Mouse (Mus musculus): ENCODE measurements around the gene Hbq1b. TPM values are rescaled to one million over a fixed set of nuclear protein-coding genes. Genes with fewer than 3 reads are reported as not detected.

Gene Hbq1b
- polyA plus RNA-seq, 1 experiment from 2014 or later, result 0.77 TPM

DNA sequence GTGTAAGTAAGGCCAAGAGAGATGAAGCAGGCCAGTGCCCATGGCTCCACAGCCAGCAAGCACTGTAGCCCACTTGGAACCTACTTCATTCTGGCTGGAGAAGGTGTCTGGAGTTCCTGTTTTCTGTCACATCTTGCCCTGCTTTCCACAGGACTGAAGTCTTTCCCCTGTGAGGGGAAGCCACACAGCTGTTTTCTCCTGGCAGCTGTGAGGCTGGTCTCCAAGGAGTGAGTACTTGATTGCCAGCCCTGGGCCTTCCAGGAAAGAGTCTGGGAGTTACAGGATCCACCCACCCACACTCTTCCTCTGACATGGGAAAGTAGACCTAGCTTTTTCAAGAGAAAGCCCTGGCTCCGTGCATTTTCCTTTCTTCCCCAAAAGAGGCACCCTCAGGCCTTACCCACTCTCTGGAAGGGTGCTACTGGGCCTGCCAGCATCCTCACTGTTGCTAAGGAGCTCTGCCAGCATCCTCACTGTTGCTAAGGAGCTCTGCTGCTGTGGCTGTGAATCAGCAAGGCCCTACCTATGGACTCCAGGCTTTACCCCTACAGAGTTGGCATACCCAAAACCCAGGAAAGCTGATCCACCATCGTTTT, 16.2 kb downstream of the Hbq1b start:
- H3K36me3 ChIP-seq, result no peaks in the 10 kb centered on the region
- H3K9me3 ChIP-seq (replicated peaks), result no peaks in the 10 kb centered on the region
- no peak overlapping the region for H3K4me3 ChIP-seq (replicated peaks)
- H3K4me1 ChIP-seq, result no peaks in the 10 kb centered on the region; the same call in 1 of the 2 replicates
- 31% methylated on average over 2 of the region's 2 CpGs for WGBS
- H3K27me3 ChIP-seq, result peaks cover 14% of the 10 kb centered on the region
- no peak overlapping the region for H3K27ac ChIP-seq (replicated peaks)
- H3K4me2 ChIP-seq (replicated peaks), result no peak overlapping the region
- no peak overlapping the region for H3K9ac ChIP-seq
- no peak for ATAC-seq (ENCODE audit: insufficient number of reproducible peaks, low FRiP score, low TSS enrichment, low read depth)

DNA sequence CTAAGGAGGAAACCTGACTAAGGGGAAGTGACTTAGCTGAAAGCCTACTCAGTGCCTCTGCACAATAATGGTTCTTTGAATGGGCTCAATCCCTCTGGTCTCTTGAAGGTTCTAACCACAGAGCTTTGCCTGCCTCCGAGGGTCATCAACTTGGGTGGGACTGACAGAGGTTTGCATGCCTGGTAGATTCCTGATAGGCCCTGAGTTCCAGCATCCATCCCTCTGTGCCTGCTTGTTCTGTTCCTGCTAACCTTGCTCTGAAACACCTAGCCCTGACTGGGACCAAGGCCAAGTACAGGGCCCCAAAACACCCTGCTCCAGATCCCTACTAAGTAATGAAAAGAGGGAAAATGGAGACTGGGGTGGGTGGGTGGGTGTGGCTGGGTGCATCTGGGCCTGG, 16.7 kb downstream of the Hbq1b start:
- ATAC-seq (ENCODE audit: insufficient number of reproducible peaks, low FRiP score, low TSS enrichment, low read depth), result no peak
- WGBS, result 68% methylated on average over 1 of the region's 1 CpGs

DNA sequence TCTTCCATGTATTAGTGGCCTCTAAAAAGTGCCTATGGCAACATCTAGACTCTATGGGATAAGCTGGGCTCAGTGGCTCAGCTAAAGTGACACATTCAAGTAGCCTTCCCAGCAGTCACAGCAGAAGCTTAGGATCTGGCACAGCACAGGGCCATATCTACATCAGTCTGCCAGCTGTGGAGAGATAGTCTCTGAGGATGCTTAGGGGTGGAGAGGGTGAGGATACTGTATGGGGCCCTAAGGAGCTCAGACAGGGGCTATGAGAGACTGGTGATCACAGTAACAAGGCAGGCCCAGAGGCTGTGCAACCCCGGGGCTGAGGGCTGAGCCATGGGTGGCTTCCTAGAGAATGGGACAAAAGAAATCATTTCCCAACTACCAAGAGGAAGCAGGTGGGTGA, 20.2 kb downstream of the Hbq1b start:
- WGBS, result 80% methylated on average over 1 of the region's 1 CpGs
- no peaks in the 10 kb centered on the region; the same call in 1 of the 2 replicates for H3K4me1 ChIP-seq
- H3K4me2 ChIP-seq (replicated peaks), result no peak overlapping the region
- no peaks in the 10 kb centered on the region for H3K27me3 ChIP-seq
- no peak for ATAC-seq (ENCODE audit: insufficient number of reproducible peaks, low FRiP score, low TSS enrichment, low read depth)
- no peak overlapping the region for H3K4me3 ChIP-seq (replicated peaks)
- no peaks in the 10 kb centered on the region for H3K9me3 ChIP-seq (replicated peaks)
- H3K27ac ChIP-seq (replicated peaks), result no peak overlapping the region
- H3K36me3 ChIP-seq, result no peaks in the 10 kb centered on the region
- no peak overlapping the region for H3K9ac ChIP-seq

More for the DNA sequence above, 16.7 kb downstream of the Hbq1b start:
- peaks cover 14% of the 10 kb centered on the region for H3K27me3 ChIP-seq
- no peaks in the 10 kb centered on the region; the same call in 1 of the 2 replicates for H3K4me1 ChIP-seq
- no peaks in the 10 kb centered on the region for H3K36me3 ChIP-seq
- no peak overlapping the region for H3K4me3 ChIP-seq (replicated peaks)
- H3K27ac ChIP-seq (replicated peaks), result no peak overlapping the region
- H3K4me2 ChIP-seq (replicated peaks), result no peak overlapping the region
- H3K9ac ChIP-seq, result no peak overlapping the region
- no peaks in the 10 kb centered on the region for H3K9me3 ChIP-seq (replicated peaks)

DNA sequence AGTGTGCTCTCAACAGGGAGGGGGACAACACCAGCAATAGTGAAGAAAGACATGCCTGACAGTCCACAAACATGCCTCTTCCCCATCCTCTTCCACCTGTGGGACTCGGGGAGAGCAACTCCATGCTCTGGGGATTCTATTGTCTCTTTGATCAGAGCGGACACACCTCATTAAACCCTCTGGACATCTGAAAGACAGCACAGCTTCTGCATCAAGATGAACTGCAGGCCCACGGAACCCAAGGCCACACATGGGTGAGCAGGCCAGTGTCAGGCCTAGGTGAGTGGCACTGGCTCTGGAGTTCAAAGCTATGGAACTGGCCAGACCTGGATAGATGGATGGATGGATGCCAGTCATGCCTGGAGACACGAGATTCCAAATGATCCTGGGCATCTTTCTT, 22.7 kb downstream of the Hbq1b start:
- Histone ChIP-seq H3K9me3 (replicated peaks) (no peaks in the 10 kb centered on the region), H3K27ac (replicated peaks) (no peak overlapping the region), H3K36me3 (no peaks in the 10 kb centered on the region), H3K4me1 (no peaks in the 10 kb centered on the region; the same call in 1 of the 2 replicates), H3K9ac (no peak overlapping the region), H3K4me2 (replicated peaks) (no peak overlapping the region), H3K27me3 (no peaks in the 10 kb centered on the region), H3K4me3 (replicated peaks) (no peak overlapping the region)
- WGBS, result 55% methylated on average over 4 of the region's 4 CpGs
- ATAC-seq (ENCODE audit: insufficient number of reproducible peaks, low FRiP score, low TSS enrichment, low read depth), result no peak

DNA sequence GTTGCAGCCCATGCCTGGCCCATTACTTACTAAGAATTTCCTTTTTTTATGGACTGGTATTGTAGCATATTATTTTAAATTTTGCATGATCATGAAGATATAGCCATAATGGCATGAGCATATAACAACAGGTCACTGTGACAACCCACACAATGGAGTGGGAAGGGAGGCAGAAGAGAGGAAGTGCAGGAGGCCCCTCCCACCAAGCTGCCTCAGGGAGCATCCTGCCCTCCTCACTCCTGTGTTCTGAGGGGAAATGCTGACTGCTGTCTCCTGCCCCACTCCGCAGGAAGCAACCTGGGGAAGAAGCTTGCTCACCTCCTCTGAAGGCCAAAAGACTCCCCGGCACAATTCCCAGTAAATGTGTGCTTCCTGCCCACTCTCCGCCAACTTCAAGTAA, 23.2 kb downstream of the Hbq1b start:
- 66% methylated on average over 3 of the region's 3 CpGs for WGBS
- no peaks in the 10 kb centered on the region for H3K36me3 ChIP-seq

DNA sequence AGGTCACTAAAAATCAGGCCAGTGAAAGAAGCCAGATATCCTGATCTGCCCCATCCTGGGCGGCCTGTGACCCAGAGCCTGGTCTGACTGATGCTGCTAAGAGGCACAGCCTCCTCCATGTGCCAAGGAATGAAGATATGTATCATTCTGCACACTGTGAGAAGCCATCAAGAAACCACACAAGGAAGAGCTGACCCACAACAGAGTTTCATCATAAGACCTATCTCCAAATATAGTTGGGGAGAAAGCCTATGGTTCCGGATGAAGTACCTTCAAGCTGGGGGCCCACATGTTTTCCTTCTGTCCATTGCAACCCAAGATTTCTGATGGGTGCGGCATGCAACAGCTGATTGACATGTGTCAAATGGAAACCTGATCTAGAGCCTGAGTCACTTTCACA, 29.2 kb downstream of the Hbq1b start:
- Histone ChIP-seq H3K36me3 (no peaks in the 10 kb centered on the region), H3K4me3 (replicated peaks) (no peak overlapping the region), H3K27ac (replicated peaks) (no peak overlapping the region), H3K9me3 (replicated peaks) (no peaks in the 10 kb centered on the region), H3K4me2 (replicated peaks) (no peak overlapping the region), H3K9ac (no peak overlapping the region), H3K4me1 (no peaks in the 10 kb centered on the region), H3K27me3 (no peaks in the 10 kb centered on the region)
- WGBS, result 70% methylated on average over 3 of the region's 3 CpGs
- ATAC-seq (ENCODE audit: insufficient number of reproducible peaks, low FRiP score, low TSS enrichment, low read depth), result no peak

More for the DNA sequence above, 23.2 kb downstream of the Hbq1b start:
- Histone ChIP-seq H3K9me3 (replicated peaks) (no peaks in the 10 kb centered on the region), H3K27me3 (no peaks in the 10 kb centered on the region), H3K4me1 (no peaks in the 10 kb centered on the region; the same call in 1 of the 2 replicates), H3K4me3 (replicated peaks) (no peak overlapping the region), H3K4me2 (replicated peaks) (no peak overlapping the region), H3K27ac (replicated peaks) (no peak overlapping the region), H3K9ac (no peak overlapping the region)
- ATAC-seq (ENCODE audit: insufficient number of reproducible peaks, low FRiP score, low TSS enrichment, low read depth), result no peak

DNA sequence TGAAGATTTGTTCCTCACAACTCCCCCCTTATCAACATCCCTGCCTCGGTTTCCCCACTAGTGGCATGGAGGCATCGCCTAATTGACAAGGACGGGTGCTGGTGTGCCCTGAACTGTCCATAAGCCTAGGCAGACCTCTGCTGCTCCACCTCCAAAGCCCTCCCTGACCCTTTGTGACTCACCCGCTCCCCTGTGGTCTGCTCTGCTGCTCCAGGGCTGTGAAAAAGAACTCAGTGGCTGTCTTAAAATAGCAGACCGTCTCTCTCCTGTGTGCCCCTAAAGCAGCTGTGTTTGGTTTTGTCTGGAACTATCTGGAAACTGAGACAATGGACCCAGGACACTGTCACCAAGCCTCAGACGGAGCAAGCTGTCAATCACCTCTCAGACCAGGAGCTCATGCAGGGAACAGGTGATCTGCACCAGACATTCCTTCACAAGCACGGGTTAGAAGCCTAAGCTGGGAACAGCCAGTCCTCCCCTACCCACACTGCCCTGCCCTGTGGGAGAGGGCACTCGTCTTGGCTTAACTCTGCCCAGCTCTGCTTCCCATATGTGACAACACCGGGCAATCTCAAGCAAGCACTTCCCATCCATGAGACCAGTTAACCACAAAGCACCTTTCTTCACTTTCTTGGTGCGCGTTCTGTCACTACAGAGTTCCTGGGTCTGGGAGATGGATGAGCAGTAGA, 33.9 kb downstream of the Hbq1b start:
- H3K4me3 ChIP-seq (replicated peaks), result no peak overlapping the region
- no peaks in the 10 kb centered on the region for H3K36me3 ChIP-seq
- ATAC-seq (ENCODE audit: insufficient number of reproducible peaks, low FRiP score, low TSS enrichment, low read depth), result 0 out of 2 replicates have a peak, but pooled peaks have one; percentile 18
- no peak overlapping the region for H3K9ac ChIP-seq
- no peaks in the 10 kb centered on the region for H3K4me1 ChIP-seq
- H3K9me3 ChIP-seq (replicated peaks), result no peaks in the 10 kb centered on the region
- no peak overlapping the region for H3K27ac ChIP-seq (replicated peaks)
- 60% methylated on average over 11 of the region's 11 CpGs for WGBS
- no peak overlapping the region for H3K4me2 ChIP-seq (replicated peaks)
- no peaks in the 10 kb centered on the region for H3K27me3 ChIP-seq

DNA sequence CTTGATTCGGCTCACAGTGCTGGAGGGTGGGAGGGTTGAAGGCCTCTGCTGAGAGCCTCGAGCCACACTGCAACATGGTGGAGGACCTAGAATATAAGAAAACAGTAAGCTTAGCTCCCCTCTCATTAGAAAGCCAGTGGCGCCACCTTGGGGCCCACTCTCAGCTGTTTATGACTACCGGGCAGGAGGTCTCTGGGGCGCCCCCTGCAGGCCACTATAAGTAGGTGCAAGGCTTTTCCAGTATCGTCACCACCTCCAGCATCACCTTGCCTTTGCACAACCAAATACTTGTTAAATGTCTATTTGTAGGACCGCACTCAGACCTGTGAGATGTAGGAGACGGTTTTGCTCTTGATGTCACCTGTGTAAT, 34.4 kb downstream of the Hbq1b start:
- H3K9me3 ChIP-seq (replicated peaks), result no peaks in the 10 kb centered on the region

DNA sequence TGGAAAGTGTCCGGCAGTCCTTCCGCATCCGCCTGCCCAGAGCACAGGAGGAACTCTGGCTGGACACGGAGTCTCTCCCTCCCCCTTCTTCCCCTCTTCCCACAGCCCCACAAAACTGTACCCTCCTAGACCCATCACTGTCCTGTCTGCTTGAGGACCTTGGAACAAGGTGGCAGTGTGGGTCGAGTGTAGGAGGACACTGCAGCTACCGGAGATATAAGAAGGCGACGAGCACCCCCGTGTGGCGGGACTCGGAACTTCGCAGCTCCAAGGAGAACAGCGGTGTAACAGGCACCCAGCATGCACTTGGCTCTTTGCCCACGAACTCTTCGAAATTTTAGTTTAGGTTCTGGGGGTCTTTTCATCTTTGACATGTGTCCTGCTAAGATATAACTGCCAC, 37.8 kb downstream of the Hbq1b start:
- Histone ChIP-seq H3K9me3 (replicated peaks) (no peaks in the 10 kb centered on the region), H3K36me3 (no peaks in the 10 kb centered on the region), H3K27me3 (no peaks in the 10 kb centered on the region), H3K4me2 (replicated peaks) (peak overlapping the region; percentile 49), H3K27ac (replicated peaks) (no peak overlapping the region), H3K9ac (no peak overlapping the region), H3K4me3 (replicated peaks) (peak overlapping the region; percentile 26), H3K4me1 (no peaks in the 10 kb centered on the region)
- peak; percentile 74 for ATAC-seq (ENCODE audit: insufficient number of reproducible peaks, low FRiP score, low TSS enrichment, low read depth)
- WGBS, result 13% methylated on average over 15 of the region's 15 CpGs

More for the DNA sequence above, 34.4 kb downstream of the Hbq1b start:
- Histone ChIP-seq H3K4me3 (replicated peaks) (no peak overlapping the region), H3K9ac (no peak overlapping the region), H3K27me3 (no peaks in the 10 kb centered on the region), H3K4me2 (replicated peaks) (no peak overlapping the region), H3K4me1 (no peaks in the 10 kb centered on the region), H3K27ac (replicated peaks) (no peak overlapping the region), H3K36me3 (no peaks in the 10 kb centered on the region)
- 32% methylated on average over 8 of the region's 8 CpGs for WGBS
- ATAC-seq (ENCODE audit: insufficient number of reproducible peaks, low FRiP score, low TSS enrichment, low read depth), result no peak

DNA sequence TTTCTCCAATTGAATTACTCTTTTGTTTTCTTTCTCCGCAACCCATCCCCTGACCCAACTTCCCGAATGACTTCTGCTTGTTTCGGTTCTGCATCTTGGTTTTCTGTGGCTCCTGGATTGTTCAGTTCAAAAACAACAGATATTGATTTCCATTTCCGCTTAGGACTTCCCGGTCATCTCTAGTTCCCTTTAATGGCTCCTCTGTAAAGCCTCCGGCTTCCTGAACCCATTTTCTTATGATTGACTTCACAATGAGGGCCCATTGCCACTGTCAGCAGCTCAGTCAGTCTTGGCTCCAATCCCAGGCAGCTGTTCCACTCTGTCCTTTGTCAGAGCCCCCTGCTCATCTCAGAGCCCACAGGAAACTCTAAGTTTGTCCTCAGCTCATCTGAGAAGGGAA, 44.3 kb downstream of the Hbq1b start:
- Histone ChIP-seq H3K9me3 (replicated peaks) (no peaks in the 10 kb centered on the region), H3K9ac (no peak overlapping the region), H3K4me2 (replicated peaks) (no peak overlapping the region), H3K27ac (replicated peaks) (0 out of 2 replicates have a peak overlapping the region, but pooled peaks have one; percentile 39), H3K4me1 (peaks cover 8% of the 10 kb centered on the region; the same call in 1 of the 2 replicates), H3K36me3 (no peaks in the 10 kb centered on the region), H3K27me3 (no peaks in the 10 kb centered on the region), H3K4me3 (replicated peaks) (no peak overlapping the region)
- WGBS, result 55% methylated on average over 6 of the region's 6 CpGs
- ATAC-seq (ENCODE audit: insufficient number of reproducible peaks, low FRiP score, low TSS enrichment, low read depth), result no peak

DNA sequence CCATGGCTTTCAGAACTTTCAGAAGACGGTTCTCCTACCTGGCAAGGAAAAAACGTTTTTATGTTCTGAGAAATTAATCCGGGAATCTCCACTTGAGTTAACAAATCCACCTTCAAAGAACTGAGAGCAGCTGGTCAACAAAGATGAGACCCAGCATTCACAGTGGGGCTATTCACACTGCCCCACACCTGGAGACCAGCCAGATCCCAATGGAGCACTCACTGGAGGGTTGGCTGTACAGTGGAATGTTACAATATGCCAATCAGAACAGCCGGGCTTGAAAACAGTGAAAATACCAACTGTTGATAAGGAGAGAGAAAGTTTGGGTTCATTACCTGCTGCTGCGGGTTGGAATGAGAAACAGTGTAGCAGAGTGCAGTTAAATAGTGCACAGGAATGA, 45.1 kb downstream of the Hbq1b start:
- Histone ChIP-seq H3K27ac (replicated peaks) (no peak overlapping the region), H3K4me1 (peaks cover 8% of the 10 kb centered on the region; the same call in 1 of the 2 replicates), H3K36me3 (no peaks in the 10 kb centered on the region), H3K9ac (no peak overlapping the region), H3K9me3 (replicated peaks) (no peaks in the 10 kb centered on the region), H3K4me2 (replicated peaks) (no peak overlapping the region), H3K4me3 (replicated peaks) (no peak overlapping the region), H3K27me3 (no peaks in the 10 kb centered on the region)
- ATAC-seq (ENCODE audit: insufficient number of reproducible peaks, low FRiP score, low TSS enrichment, low read depth), result no peak
- WGBS, result 55% methylated on average over 5 of the region's 5 CpGs

DNA sequence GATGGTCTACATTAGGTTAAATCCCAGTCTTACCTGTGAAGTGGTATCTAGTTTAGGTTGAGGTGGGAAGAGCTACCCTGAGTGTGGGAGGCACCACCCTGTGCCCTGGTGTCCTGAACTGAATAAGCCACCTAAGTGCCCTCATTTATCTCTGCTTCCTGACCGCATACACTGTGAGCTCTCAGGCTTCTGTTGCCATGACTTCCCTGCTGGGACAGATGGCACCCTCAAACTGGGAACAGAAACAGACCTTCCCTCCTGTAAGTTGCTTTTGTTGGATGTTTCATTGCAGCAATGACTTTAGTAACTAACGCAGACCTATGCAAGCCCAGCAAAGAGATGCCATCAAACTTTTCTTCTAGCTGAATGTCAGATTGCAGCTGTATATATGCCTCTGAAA, 46.5 kb downstream of the Hbq1b start:
- H3K4me3 ChIP-seq (replicated peaks), result no peak overlapping the region

More for the DNA sequence above, 46.5 kb downstream of the Hbq1b start:
- no peak for ATAC-seq (ENCODE audit: insufficient number of reproducible peaks, low FRiP score, low TSS enrichment, low read depth)
- Histone ChIP-seq H3K4me1 (peaks cover 8% of the 10 kb centered on the region; the same call in 1 of the 2 replicates), H3K36me3 (no peaks in the 10 kb centered on the region), H3K9me3 (replicated peaks) (no peaks in the 10 kb centered on the region), H3K27me3 (no peaks in the 10 kb centered on the region), H3K9ac (no peak overlapping the region), H3K27ac (replicated peaks) (no peak overlapping the region), H3K4me2 (replicated peaks) (no peak overlapping the region)
- 81% methylated on average over 2 of the region's 2 CpGs for WGBS

Measured in embryonic facial prominence, embryonic 15.5 days (tissue).